Mouse (Mus musculus) liver, postnatal 0 days (tissue): ENCODE measurements at regions not wholly inside any gene's neighbourhood (a gene's known extent, or its start where the extent isn't known, plus 50 kb on each side); places are given as distances from the start of the nearest gene placed in this dataset.

Experiments
- CTCF ChIP-seq: sonication (generic); IDR thresholded peaks from 2 replicates; pipeline ENCODE4 v1.5.1; 2016; ENCODE audit warnings: antibody characterized with exemption, low read depth
- EP300 ChIP-seq: IDR thresholded peaks from 2 replicates; pipeline ENCODE4 v1.6.1; 2016; ENCODE audit warnings: antibody characterized with exemption, low read depth, mild to moderate bottlenecking

DNA sequence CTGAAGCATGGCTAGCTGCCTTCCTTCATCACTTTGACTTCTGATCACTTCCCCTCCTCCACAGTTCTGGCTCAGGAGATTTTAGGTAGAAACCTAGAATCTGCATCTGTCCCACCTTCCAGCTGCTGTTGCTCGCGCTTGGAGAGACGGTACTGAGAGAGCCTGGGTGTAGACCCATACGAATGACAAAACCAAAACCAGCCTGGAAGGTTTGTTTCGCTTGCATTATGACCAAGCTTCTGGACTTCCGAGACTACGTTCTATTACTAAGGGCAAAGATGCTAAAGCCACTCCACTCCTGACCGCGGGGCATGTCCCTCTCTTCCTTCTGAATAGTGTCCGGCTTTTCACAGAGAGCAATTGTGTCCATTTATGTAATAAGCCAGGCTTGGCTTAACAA lies 180.9 kb downstream of the Tmem26 start:
- no peak for TF ChIP-seq CTCF
- no peak for TF ChIP-seq EP300
